Mouse (Mus musculus) kidney, postnatal 25 days (tissue): ENCODE measurements around the gene Uprt.

ENCODE experiments used
- DNase-seq, 2 experiments: peaks; one replicate each; pipeline ENCODE4 v3.0.0; 2021; ENCODE audit warnings: mixed read lengths in 2 of 2

Gene Uprt

GRCm38 (mm10) chrX:104482572-104483443, at the start of gene Uprt:
Gene Uprt, plus strand, starts transcription at chrX:104482818.
- peak; percentile 83 to 91 for DNase-seq

- peak; percentile 11 to 39 for DNase-seq
Observed at GRCm38 (mm10) chrX:104433456-104433855, 49.2 kb upstream of the Uprt start.

- DNase-seq = no peak
Observed at GRCm38 (mm10) chrX:104452433-104452832, 30.2 kb upstream of the Uprt start.

GRCm38 (mm10) chrX:104461755-104462154, 20.9 kb upstream of the Uprt start:
- no peak for DNase-seq

- DNase-seq = no peak
Observed at GRCm38 (mm10) chrX:104464376-104464775, 18.2 kb upstream of the Uprt start.

GRCm38 (mm10) chrX:104478041-104478440, 4.6 kb upstream of the Uprt start:
- DNase-seq = no peak

- peak; percentile 20 to 50 for DNase-seq
Observed at GRCm38 (mm10) chrX:104483444-104483808, 808 bp downstream of the Uprt start.

GRCm38 (mm10) chrX:104485596-104485995, 3.0 kb downstream of the Uprt start:
- DNase-seq = no peak

- no peak for DNase-seq
Observed at GRCm38 (mm10) chrX:104488036-104488435, 5.4 kb downstream of the Uprt start.

GRCm38 (mm10) chrX:104488870-104489467, 6.4 kb downstream of the Uprt start:
- no peak for DNase-seq

GRCm38 (mm10) chrX:104489626-104490355, 7.2 kb downstream of the Uprt start:
- DNase-seq = no peak

- no peak for DNase-seq
Observed at GRCm38 (mm10) chrX:104501765-104502164, 19.1 kb downstream of the Uprt start.

GRCm38 (mm10) chrX:104542635-104543034, 60.0 kb downstream of the Uprt start:
- DNase-seq = no peak

GRCm38 (mm10) chrX:104543919-104544595, 61.4 kb downstream of the Uprt start:
- no peak for DNase-seq

GRCm38 (mm10) chrX:104545283-104545682, 62.7 kb downstream of the Uprt start:
- DNase-seq = no peak
